Mouse (Mus musculus) 3134 (cell line): ENCODE measurements around the gene Prdm5.

Experiments used
- DNase-seq: peaks from one replicate; pipeline ENCODE4 v3.0.0-alpha.2; 2011; ENCODE audit warnings: low spot score; ENCODE audit not compliant: insufficient read length; ENCODE audit errors: extremely low read depth

Gene Prdm5

GRCm38 (mm10) chr6:65828656-65829055, 49.9 kb downstream of the Prdm5 start:
- no peak for DNase-seq

- no peak for DNase-seq
Measured at GRCm38 (mm10) chr6:65831443-65831842, 52.7 kb downstream of the Prdm5 start.

- no peak for DNase-seq
Measured at GRCm38 (mm10) chr6:65834013-65834412, 55.2 kb downstream of the Prdm5 start.

- no peak for DNase-seq
Measured at GRCm38 (mm10) chr6:65842579-65842978, 63.8 kb downstream of the Prdm5 start.

- no peak for DNase-seq
Measured at GRCm38 (mm10) chr6:65849127-65849526, 70.3 kb downstream of the Prdm5 start.

- DNase-seq = no peak
Measured at GRCm38 (mm10) chr6:65849687-65850086, 70.9 kb downstream of the Prdm5 start.

- DNase-seq = no peak
Measured at GRCm38 (mm10) chr6:65850221-65850620, 71.4 kb downstream of the Prdm5 start.

- DNase-seq = no peak
Measured at GRCm38 (mm10) chr6:65854020-65854419, 75.2 kb downstream of the Prdm5 start.

GRCm38 (mm10) chr6:65854585-65854984, 75.8 kb downstream of the Prdm5 start:
- no peak for DNase-seq

- no peak for DNase-seq
Measured at GRCm38 (mm10) chr6:65860609-65861008, 81.8 kb downstream of the Prdm5 start.

- no peak for DNase-seq
Measured at GRCm38 (mm10) chr6:65862836-65863235, 84.0 kb downstream of the Prdm5 start.

- DNase-seq = no peak
Measured at GRCm38 (mm10) chr6:65864233-65864632, 85.4 kb downstream of the Prdm5 start.

- DNase-seq = no peak
Measured at GRCm38 (mm10) chr6:65864919-65865318, 86.1 kb downstream of the Prdm5 start.

- no peak for DNase-seq
Measured at GRCm38 (mm10) chr6:65865861-65866260, 87.1 kb downstream of the Prdm5 start.

GRCm38 (mm10) chr6:65871754-65872278, 93.0 kb downstream of the Prdm5 start:
- DNase-seq = no peak

GRCm38 (mm10) chr6:65878300-65878699, 99.5 kb downstream of the Prdm5 start:
- no peak for DNase-seq

GRCm38 (mm10) chr6:65888835-65889234, 110.0 kb downstream of the Prdm5 start:
- no peak for DNase-seq

- DNase-seq = no peak
Measured at GRCm38 (mm10) chr6:65892045-65892660, 113.4 kb downstream of the Prdm5 start.

- DNase-seq = no peak
Measured at GRCm38 (mm10) chr6:65906657-65907182, 127.9 kb downstream of the Prdm5 start.

GRCm38 (mm10) chr6:65915421-65915820, 136.6 kb downstream of the Prdm5 start:
- no peak for DNase-seq

- DNase-seq = no peak
Measured at GRCm38 (mm10) chr6:65921703-65922102, 142.9 kb downstream of the Prdm5 start.

GRCm38 (mm10) chr6:65923501-65924084, 144.8 kb downstream of the Prdm5 start:
- DNase-seq = no peak
